ENCODE assay signal across 8 mouse cellular contexts in genomic region chr10:105332856-105333255, GRCm38 (mm10).
"Had no signal": no experiment of that assay in that cellular context is flagged by ENCODE, and none has a peak within 500 bp of the region (broad histone marks: within the 10 kb centered on the region; RNA-seq: fewer than 3 reads in every experiment).

No protein-coding gene starts in this region.

- DNase-seq: kidney, adult 2 months; kidney, postnatal 14 days; lung, embryonic 14.5 days; lung, postnatal 10 days; midbrain, embryonic 14.5 days; right cerebral cortex, adult 18-20 months; right cerebral cortex, postnatal 25 days; thymus, postnatal 4 days had no signal
